Mouse (Mus musculus) MEL (cell line): ENCODE data around the gene Rsad1. TPM values are rescaled to one million over a fixed set of nuclear protein-coding genes. Genes with fewer than 3 reads are reported as not detected.
A peak's percentile ranks its signal among the peaks of the same experiment; 100 is the strongest.

ENCODE experiments used
- DNase-seq: peaks from one replicate; pipeline ENCODE4 v3.0.0; 2011; ENCODE audit warnings: low read depth, low spot score
- H3K27ac ChIP-seq: 2 replicates; pipeline ENCODE4 v1.5.1; 2012; ENCODE audit warnings: low read depth, mild to moderate bottlenecking, control low read depth, low read length, moderate library complexity; ENCODE audit not compliant: control insufficient read depth
- H3K27me3 ChIP-seq, 2 experiments: fragments of 150-350 bp in 1 of 2; sonication (generic) in 1 of 2; 2 replicates each; pipeline ENCODE4 v1.6.1; 2012; ENCODE audit warnings: low read length in 2 of 2, mild to moderate bottlenecking in 2 of 2, improper control_type of control experiment in 1 of 2, moderate library complexity in 1 of 2; ENCODE audit not compliant: insufficient read depth in 2 of 2, control insufficient read depth in 1 of 2
- H3K36me3 ChIP-seq, 2 experiments: 2 replicates each; pipeline ENCODE4 v1.6.1; 2012 to 2014; ENCODE audit warnings: low read length in 2 of 2, improper control_type of control experiment in 1 of 2, inconsistent platforms in 1 of 2, mild to moderate bottlenecking in 1 of 2; ENCODE audit not compliant: insufficient read depth in 2 of 2, control insufficient read depth in 1 of 2
- H3K4me1 ChIP-seq, 2 experiments: fragments of 150-350 bp in 1 of 2; sonication (generic) in 1 of 2; 2 replicates each; pipeline ENCODE4 v1.6.1; 2012; ENCODE audit warnings: low read length in 2 of 2, improper control_type of control experiment in 1 of 2, mild to moderate bottlenecking in 1 of 2; ENCODE audit not compliant: insufficient read depth in 2 of 2, control insufficient read depth in 1 of 2
- H3K4me3 ChIP-seq, 2 experiments: fragments of 150-350 bp in 1 of 2; sonication (generic) in 1 of 2; 2 replicates each; pipeline ENCODE4 v1.5.1; 2012; ENCODE audit warnings: low read depth in 2 of 2, low read length in 2 of 2, mild to moderate bottlenecking in 2 of 2, moderate library complexity in 2 of 2, control low read depth in 1 of 2, improper control_type of control experiment in 1 of 2; ENCODE audit not compliant: control insufficient read depth in 1 of 2, insufficient read depth in 1 of 2
- H3K79me2 ChIP-seq: 2 replicates; pipeline ENCODE4 v1.6.1; 2012; ENCODE audit warnings: mild to moderate bottlenecking, low read length, moderate library complexity; ENCODE audit not compliant: control insufficient read depth, poor library complexity, insufficient read depth
- H3K9ac ChIP-seq: 2 replicates; pipeline ENCODE4 v1.6.1; 2012; ENCODE audit warnings: low read depth, mild to moderate bottlenecking, control low read depth, low read length, moderate library complexity; ENCODE audit not compliant: control insufficient read depth, poor library complexity, severe bottlenecking
- H3K9me3 ChIP-seq: fragments of 150-350 bp; sonication (generic); replicated peaks from 2 replicates; pipeline ENCODE4 v1.6.1; 2012; ENCODE audit warnings: mild to moderate bottlenecking, low read length, improper control_type of control experiment, moderate library complexity; ENCODE audit not compliant: insufficient read depth
- BHLHE40 ChIP-seq: IDR thresholded peaks from 2 replicates; pipeline ENCODE4 v1.6.1; 2012; ENCODE audit warnings: low read depth, mild to moderate bottlenecking, inconsistent platforms, low read length, improper control_type of control experiment, borderline replicate concordance
- CHD1 ChIP-seq: IDR thresholded peaks from 2 replicates; pipeline ENCODE4 v1.6.1; 2012; ENCODE audit warnings: low read depth, mild to moderate bottlenecking, inconsistent platforms, low read length, improper control_type of control experiment
- CHD2 ChIP-seq: IDR thresholded peaks from 2 replicates; pipeline ENCODE4 v1.6.1; 2011; ENCODE audit warnings: low read length, improper control_type of control experiment
- CTCF ChIP-seq, 3 experiments: IDR thresholded peaks in 2 of 3; conservative IDR thresholded peaks in 1 of 3; 2 replicates each; pipeline ENCODE4 v1.5.1; 2011 to 2012; ENCODE audit warnings: low read length in 3 of 3, low read depth in 2 of 3, mild to moderate bottlenecking in 2 of 3, improper control_type of control experiment in 1 of 3, inconsistent platforms in 1 of 3, mixed read lengths in 1 of 3, moderate library complexity in 1 of 3; ENCODE audit not compliant: control insufficient read depth in 1 of 3, insufficient read depth in 1 of 3, poor library complexity in 1 of 3, severe bottlenecking in 1 of 3
- ELF1 ChIP-seq: IDR thresholded peaks from 2 replicates; pipeline ENCODE4 v1.6.1; 2014; ENCODE audit warnings: low read depth, mild to moderate bottlenecking, inconsistent platforms, low read length, improper control_type of control experiment, moderate library complexity
- GABPA ChIP-seq: IDR thresholded peaks from 2 replicates; pipeline ENCODE4 v1.6.1; 2012; ENCODE audit warnings: low read depth, mild to moderate bottlenecking, inconsistent platforms, low read length, improper control_type of control experiment, moderate library complexity
- GATA1 ChIP-seq: IDR thresholded peaks from 2 replicates; pipeline ENCODE4 v1.6.1; 2011; ENCODE audit warnings: low read depth, low read length, improper control_type of control experiment
- HCFC1 ChIP-seq: IDR thresholded peaks from 2 replicates; pipeline ENCODE4 v1.6.1; 2012; ENCODE audit warnings: low read depth, mild to moderate bottlenecking, inconsistent platforms, low read length, improper control_type of control experiment, moderate library complexity
- JUND ChIP-seq: IDR thresholded peaks from 2 replicates; pipeline ENCODE4 v1.6.1; 2011; ENCODE audit warnings: low read depth, mild to moderate bottlenecking, improper control_type of control experiment, low read length
- MAX ChIP-seq: IDR thresholded peaks from 2 replicates; pipeline ENCODE4 v1.6.1; 2011; ENCODE audit warnings: low read length, improper control_type of control experiment
- MAZ ChIP-seq: IDR thresholded peaks from 2 replicates; pipeline ENCODE4 v1.6.1; 2012; ENCODE audit warnings: low read depth, mild to moderate bottlenecking, inconsistent platforms, low read length, improper control_type of control experiment
- MEF2A ChIP-seq: IDR thresholded peaks from 2 replicates; pipeline ENCODE4 v1.6.1; 2014; ENCODE audit warnings: low read depth, mild to moderate bottlenecking, inconsistent platforms, low read length, improper control_type of control experiment; ENCODE audit not compliant: poor library complexity, insufficient replicate concordance, severe bottlenecking; ENCODE audit errors: extremely low read depth
- MXI1 ChIP-seq: IDR thresholded peaks from 2 replicates; pipeline ENCODE4 v1.6.1; 2011; ENCODE audit warnings: mild to moderate bottlenecking, low read depth, low read length, improper control_type of control experiment
- MYB ChIP-seq: IDR thresholded peaks from 2 replicates; pipeline ENCODE4 v1.6.1; 2011; ENCODE audit warnings: mild to moderate bottlenecking, low read depth, low read length, improper control_type of control experiment
- NELFE ChIP-seq: IDR thresholded peaks from 2 replicates; pipeline ENCODE4 v1.6.1; 2011; ENCODE audit warnings: low read depth, low read length, improper control_type of control experiment
- POLR2A ChIP-seq, 2 experiments: IDR thresholded peaks; 2 replicates each; pipeline ENCODE4 v1.6.1; 2011 to 2012; ENCODE audit warnings: low read length in 2 of 2, mild to moderate bottlenecking in 2 of 2, control low read depth in 1 of 2, improper control_type of control experiment in 1 of 2, low read depth in 1 of 2, moderate library complexity in 1 of 2; ENCODE audit not compliant: control insufficient read depth in 1 of 2, insufficient read depth in 1 of 2, poor library complexity in 1 of 2
- RAD21 ChIP-seq: IDR thresholded peaks from 2 replicates; pipeline ENCODE4 v1.6.1; 2011; ENCODE audit warnings: mild to moderate bottlenecking, low read depth, low read length, improper control_type of control experiment
- RCOR1 ChIP-seq: IDR thresholded peaks from 2 replicates; pipeline ENCODE4 v1.6.1; 2012; ENCODE audit warnings: low read depth, mild to moderate bottlenecking, inconsistent platforms, low read length, improper control_type of control experiment
- SIN3A ChIP-seq: IDR thresholded peaks from 2 replicates; pipeline ENCODE4 v1.6.1; 2012; ENCODE audit warnings: low read length, improper control_type of control experiment, inconsistent platforms
- SMC3 ChIP-seq: IDR thresholded peaks from 2 replicates; pipeline ENCODE4 v1.6.1; 2011; ENCODE audit warnings: low read depth, low read length, improper control_type of control experiment
- TAL1 ChIP-seq: IDR thresholded peaks from 2 replicates; pipeline ENCODE4 v1.6.1; 2012; ENCODE audit warnings: mild to moderate bottlenecking, inconsistent platforms, low read length, moderate library complexity, mixed read lengths
- TCF12 ChIP-seq: IDR thresholded peaks from 2 replicates; pipeline ENCODE4 v1.6.1; 2014; ENCODE audit warnings: low read depth, mild to moderate bottlenecking, inconsistent platforms, low read length, improper control_type of control experiment, moderate library complexity
- UBTF ChIP-seq: IDR thresholded peaks from 2 replicates; pipeline ENCODE4 v1.6.1; 2012; ENCODE audit warnings: low read depth, mild to moderate bottlenecking, inconsistent platforms, low read length, improper control_type of control experiment, moderate library complexity, borderline replicate concordance; ENCODE audit not compliant: insufficient read depth
- USF2 ChIP-seq, 2 experiments: IDR thresholded peaks; 2 replicates each; pipeline ENCODE4 v1.6.1; 2011 to 2012; ENCODE audit warnings: improper control_type of control experiment in 2 of 2, low read length in 2 of 2, borderline replicate concordance in 1 of 2, inconsistent platforms in 1 of 2, low read depth in 1 of 2, mild to moderate bottlenecking in 1 of 2; ENCODE audit not compliant: insufficient read depth in 1 of 2
- ZC3H11A ChIP-seq: IDR thresholded peaks from 2 replicates; pipeline ENCODE4 v1.6.1; 2012; ENCODE audit warnings: low read depth, mild to moderate bottlenecking, inconsistent platforms, low read length, improper control_type of control experiment
- ZKSCAN1 ChIP-seq: IDR thresholded peaks from 2 replicates; pipeline ENCODE4 v1.6.1; 2012; ENCODE audit warnings: low read depth, mild to moderate bottlenecking, inconsistent platforms, low read length, improper control_type of control experiment, moderate library complexity
- polyA plus RNA-seq, 2 experiments: library from polyadenylated mRNA; stranded (reverse) in 1 of 2; unstranded in 1 of 2; fragments of >175 nt in 1 of 2; fragments of >200 nt in 1 of 2; gene quantifications; 2 replicates each; pipeline versions ENCODE4 v1.2.1 to v1.2.4; 2012; ENCODE audit warnings: low replicate concordance in 2 of 2, low read depth in 1 of 2; ENCODE audit not compliant: insufficient read length in 2 of 2, insufficient read depth in 1 of 2, missing spikeins in 1 of 2
- total RNA-seq: library from RNA; depleted of rRNA; stranded (reverse); fragments of 300-350 nt; gene quantifications from 2 replicates; pipeline ENCODE4 v1.2.3, GENCODE M21; 2012

Rsad1 gene
- total and polyA plus RNA-seq, 3 experiments, result 24.0 to 28.7 TPM; not detected in 1

DNA sequence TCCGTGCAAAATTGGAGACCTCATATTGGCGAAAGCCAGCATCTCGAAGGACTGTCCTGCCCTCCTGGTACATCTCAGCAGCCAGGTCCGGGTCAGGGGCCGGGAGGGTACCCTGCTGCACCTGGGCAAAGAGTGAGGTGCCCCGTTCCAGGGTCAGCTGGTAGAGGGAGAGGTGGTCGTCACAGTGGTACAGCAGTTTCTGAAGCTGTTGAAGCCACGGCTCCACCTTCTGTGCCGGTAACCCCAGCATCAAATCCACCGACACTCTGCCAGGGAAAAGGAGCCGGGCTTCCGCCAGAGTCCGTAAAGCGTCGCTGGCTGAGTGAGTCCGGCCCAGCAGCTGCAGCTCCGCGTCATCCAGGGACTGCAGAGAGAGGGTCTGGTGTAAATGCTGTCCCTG lies 4.6 kb downstream of the Rsad1 start:
- Histone ChIP-seq H3K27ac (no peak overlapping the region), H3K4me1 (peaks cover 0 to 6% of the 10 kb centered on the region in 2 experiments; a peak in 2 of 4 replicates), H3K27me3 (no peaks in the 10 kb centered on the region), H3K9me3 (no peaks in the 10 kb centered on the region), H3K36me3 (peaks cover 1 to 5% of the 10 kb centered on the region in 2 experiments), H3K79me2 (peaks cover 14% of the 10 kb centered on the region), H3K9ac (no peak overlapping the region), H3K4me3 (no peak overlapping the region)
- no peak for DNase-seq
- TF ChIP-seq NELFE, result no peak
- no peak for TF ChIP-seq ELF1
- TF ChIP-seq GATA1, result no peak
- no peak for TF ChIP-seq JUND
- TF ChIP-seq ZC3H11A, result no peak
- TF ChIP-seq TCF12, result no peak
- no peak for TF ChIP-seq RCOR1
- no peak for TF ChIP-seq MYB
- TF ChIP-seq CHD1, result no peak
- no peak for TF ChIP-seq GABPA

DNA sequence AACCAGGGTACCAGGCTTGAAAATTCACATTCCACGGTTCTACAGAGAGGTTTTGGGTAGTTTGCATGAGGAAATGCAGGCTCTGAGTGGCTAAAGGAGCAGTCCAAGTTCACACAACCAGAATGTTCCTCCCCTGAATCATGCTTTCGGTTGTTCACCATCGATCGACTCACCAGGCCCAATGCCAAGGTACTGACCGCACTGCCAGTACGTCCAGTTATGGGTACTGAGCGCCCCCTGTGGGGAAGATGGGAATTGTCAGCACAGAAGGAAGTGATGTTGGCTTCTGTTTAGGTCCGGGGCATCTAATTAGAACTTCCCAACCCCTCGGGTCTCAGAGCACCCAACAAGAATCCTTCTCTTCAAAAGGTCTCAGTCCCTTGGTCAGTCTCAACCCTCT lies 5.1 kb downstream of the Rsad1 start:
- no peak overlapping the region for H3K27ac ChIP-seq
- peaks cover 14% of the 10 kb centered on the region for H3K79me2 ChIP-seq
- peak; percentile 31 for TF ChIP-seq SMC3
- TF ChIP-seq CTCF (IDR thresholded peaks at IDR 0.05 in 2 of 3, conservative IDR thresholded peaks at IDR 0.05 in 1 of 3; ENCODE audit: control insufficient read depth in 1 of 3, insufficient read depth in 1 of 3, low read depth in 2 of 3, low read length in 3 of 3, poor library complexity in 1 of 3, severe bottlenecking in 1 of 3), result peak; percentile 71 to 82 (median 73)
- peak; percentile 43 for TF ChIP-seq RAD21
- TF ChIP-seq CHD1, result no peak
- no peaks in the 10 kb centered on the region for H3K9me3 ChIP-seq
- peaks cover 0 to 6% of the 10 kb centered on the region in 2 experiments; a peak in 2 of 4 replicates for H3K4me1 ChIP-seq
- H3K9ac ChIP-seq, result no peak overlapping the region
- H3K4me3 ChIP-seq, result no peak overlapping the region
- H3K36me3 ChIP-seq, result peaks cover 1 to 5% of the 10 kb centered on the region in 2 experiments
- no peaks in the 10 kb centered on the region for H3K27me3 ChIP-seq
- peak; percentile 61 for DNase-seq

DNA sequence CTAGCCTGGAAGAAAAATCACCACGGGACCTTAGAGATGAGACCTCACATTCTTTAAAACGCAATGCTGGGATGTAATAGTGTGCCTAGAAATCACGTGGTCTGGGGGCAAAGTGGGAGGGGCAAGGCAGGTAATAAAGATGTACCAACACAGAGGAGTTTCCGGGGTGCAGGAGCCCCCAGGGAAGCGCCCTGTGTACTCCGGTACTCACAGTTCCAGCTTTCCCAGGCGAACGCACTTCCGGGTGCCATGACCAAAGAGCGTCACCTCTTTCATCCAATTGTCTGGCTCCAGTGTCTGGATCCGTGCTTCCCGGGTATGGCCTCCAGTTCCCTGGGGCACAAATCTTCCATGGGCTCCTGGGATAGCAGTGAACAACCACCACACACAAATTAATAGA lies 5.7 kb downstream of the Rsad1 start:
- DNase-seq, result no peak
- Histone ChIP-seq H3K9ac (no peak overlapping the region), H3K4me1 (peaks cover 0 to 6% of the 10 kb centered on the region in 2 experiments; a peak in 2 of 4 replicates), H3K4me3 (no peak overlapping the region), H3K9me3 (no peaks in the 10 kb centered on the region), H3K27me3 (no peaks in the 10 kb centered on the region), H3K79me2 (peaks cover 9% of the 10 kb centered on the region), H3K27ac (no peak overlapping the region), H3K36me3 (peaks cover 1 to 5% of the 10 kb centered on the region in 2 experiments)
- TF ChIP-seq SIN3A, result no peak
- TF ChIP-seq MXI1, result no peak
- no peak for TF ChIP-seq ELF1
- TF ChIP-seq MAZ, result no peak
- TF ChIP-seq TAL1, result no peak
- no peak for TF ChIP-seq ZKSCAN1
- no peak for TF ChIP-seq UBTF
- TF ChIP-seq MAX, result no peak
- no peak for TF ChIP-seq NELFE
- no peak for TF ChIP-seq CHD2
- TF ChIP-seq SMC3, result no peak
- TF ChIP-seq POLR2A (IDR thresholded peaks at IDR 0.05; ENCODE audit: control insufficient read depth in 1 of 2, insufficient read depth in 1 of 2, low read depth in 1 of 2, low read length in 2 of 2, poor library complexity in 1 of 2), result no peak
- no peak for TF ChIP-seq BHLHE40
- no peak for TF ChIP-seq MEF2A
- no peak for TF ChIP-seq HCFC1
- no peak for TF ChIP-seq USF2 (IDR thresholded peaks at IDR 0.05; ENCODE audit: borderline replicate concordance in 1 of 2, insufficient read depth in 1 of 2, low read depth in 1 of 2, low read length in 2 of 2)
- no peak for TF ChIP-seq GATA1
- TF ChIP-seq RAD21, result no peak
- no peak for TF ChIP-seq JUND
